Mouse (Mus musculus): Measurements from ENCODE around the gene Lrrn4cl. TPM values are rescaled to one million over a fixed set of nuclear protein-coding genes. Genes with fewer than 3 reads are reported as not detected.
"Not testable (repeated sequence)": the region's sequence is repeated elsewhere in the genome, so short reads cannot be mapped to it uniquely, and the experiment has no call there.

Lrrn4cl gene
- polyA plus RNA-seq, 1 experiment from 2014 or later = 2.4 TPM

GRCm38 (mm10) chr19:8864265-8864664 is 13.7 kb downstream of the Lrrn4cl start:
- Histone ChIP-seq H3K27me3 (replicated peaks; ENCODE audit: control insufficient read depth, insufficient read depth, low read length) (no peaks in the 10 kb centered on the region), H3K36me3 (ENCODE audit: control insufficient read depth, insufficient read depth, low read length) (no peaks in the 10 kb centered on the region), H3K4me2 (ENCODE audit: low read depth, low read length) (no peak overlapping the region), H3K27ac (replicated peaks; ENCODE audit: low read depth, low read length) (no peak overlapping the region), H3K9ac (ENCODE audit: low read depth, low read length) (no peak overlapping the region), H3K9me3 (ENCODE audit: control insufficient read depth, low read length) (no peaks in the 10 kb centered on the region), H3K4me3 (ENCODE audit: low read depth, low read length) (no peak overlapping the region), H3K4me1 (ENCODE audit: control insufficient read depth, insufficient read depth, low read length) (no peaks in the 10 kb centered on the region)
- ATAC-seq (ENCODE audit: low read depth) = no peak
- DNase-seq (ENCODE audit: low spot score) = no peak
- 80% methylated on average over 6 of the region's 6 CpGs for WGBS

GRCm38 (mm10) chr19:8870381-8870780 is 19.8 kb downstream of the Lrrn4cl start:
- 67% methylated on average over 3 of the region's 3 CpGs for WGBS
- peak overlapping the region; percentile 90 for H3K4me2 ChIP-seq (ENCODE audit: low read depth, low read length)

GRCm38 (mm10) chr19:8870838-8871237 is 20.3 kb downstream of the Lrrn4cl start:
- 60% methylated on average over 9 of the region's 9 CpGs for WGBS
- peak overlapping the region; percentile 96 for H3K9ac ChIP-seq (ENCODE audit: low read depth, low read length)
- peaks cover 25% of the 10 kb centered on the region for H3K36me3 ChIP-seq (ENCODE audit: control insufficient read depth, insufficient read depth, low read length)
- peak overlapping the region; percentile 78 for H3K4me3 ChIP-seq (ENCODE audit: low read depth, low read length)
- no peaks in the 10 kb centered on the region for H3K9me3 ChIP-seq (ENCODE audit: control insufficient read depth, low read length)
- peaks cover 4% of the 10 kb centered on the region; the same call in 1 of the 2 replicates for H3K4me1 ChIP-seq (ENCODE audit: control insufficient read depth, insufficient read depth, low read length)
- H3K4me2 ChIP-seq (ENCODE audit: low read depth, low read length) = peak overlapping the region; percentile 90
- H3K27me3 ChIP-seq (replicated peaks; ENCODE audit: control insufficient read depth, insufficient read depth, low read length) = no peaks in the 10 kb centered on the region
- no peak for ATAC-seq (ENCODE audit: low read depth)
- peak overlapping the region; percentile 75 for H3K27ac ChIP-seq (replicated peaks; ENCODE audit: low read depth, low read length)
- DNase-seq (ENCODE audit: low spot score) = no peak

More at GRCm38 (mm10) chr19:8870381-8870780, 19.8 kb downstream of the Lrrn4cl start:
- H3K27ac ChIP-seq (replicated peaks; ENCODE audit: low read depth, low read length); ATAC-seq (ENCODE audit: low read depth); DNase-seq (ENCODE audit: low spot score); H3K4me1 ChIP-seq (ENCODE audit: control insufficient read depth, insufficient read depth, low read length); H3K9me3 ChIP-seq (ENCODE audit: control insufficient read depth, low read length); H3K9ac ChIP-seq (ENCODE audit: low read depth, low read length); H3K27me3 ChIP-seq (replicated peaks; ENCODE audit: control insufficient read depth, insufficient read depth, low read length): not testable (repeated sequence)
- Histone ChIP-seq H3K4me3 (ENCODE audit: low read depth, low read length) (peak overlapping the region; percentile 78; the same call in 1 of the 2 replicates), H3K36me3 (ENCODE audit: control insufficient read depth, insufficient read depth, low read length) (peaks cover 21% of the 10 kb centered on the region)

- under 1% methylated on average over 42 of the region's 59 CpGs for WGBS
- ATAC-seq (ENCODE audit: low read depth) = peak; percentile 98
These were observed 21.0 kb downstream of the Lrrn4cl start, which contains the start of gene Ubxn1 for GRCm38 (mm10) chr19:8871267-8872186. Gene Ubxn1, plus strand, starts transcription at chr19:8871496.

GRCm38 (mm10) chr19:8872266-8872840 is 21.8 kb downstream of the Lrrn4cl start:
- Histone ChIP-seq H3K4me3 (ENCODE audit: low read depth, low read length) (peak overlapping the region; percentile 78), H3K36me3 (ENCODE audit: control insufficient read depth, insufficient read depth, low read length) (peaks cover 38% of the 10 kb centered on the region), H3K9me3 (ENCODE audit: control insufficient read depth, low read length) (no peaks in the 10 kb centered on the region), H3K9ac (ENCODE audit: low read depth, low read length) (peak overlapping the region; percentile 96), H3K27ac (replicated peaks; ENCODE audit: low read depth, low read length) (peak overlapping the region; percentile 74; the same call in 1 of the 2 replicates), H3K4me1 (ENCODE audit: control insufficient read depth, insufficient read depth, low read length) (peaks cover 4% of the 10 kb centered on the region; the same call in 1 of the 2 replicates), H3K27me3 (replicated peaks; ENCODE audit: control insufficient read depth, insufficient read depth, low read length) (no peaks in the 10 kb centered on the region), H3K4me2 (ENCODE audit: low read depth, low read length) (peak overlapping the region; percentile 90)
- ATAC-seq (ENCODE audit: low read depth) (no peak), DNase-seq (ENCODE audit: low spot score) (no peak)
- 71% methylated on average over 10 of the region's 10 CpGs for WGBS

More at GRCm38 (mm10) chr19:8871267-8872186, 21.0 kb downstream of the Lrrn4cl start, which contains the start of gene Ubxn1:
- peak within 1 kb of the TSS; percentile 96 for H3K9ac ChIP-seq (ENCODE audit: low read depth, low read length)
- H3K36me3 ChIP-seq (ENCODE audit: control insufficient read depth, insufficient read depth, low read length) = peaks cover 32% of the 10 kb centered on the region
- peak; percentile 99 for DNase-seq (ENCODE audit: low spot score)
- peak within 1 kb of the TSS; percentile 75 for H3K27ac ChIP-seq (replicated peaks; ENCODE audit: low read depth, low read length)
- peak within 1 kb of the TSS; percentile 90 for H3K4me2 ChIP-seq (ENCODE audit: low read depth, low read length)
- H3K9me3 ChIP-seq (ENCODE audit: control insufficient read depth, low read length) = no peaks in the 10 kb centered on the region
- H3K27me3 ChIP-seq (replicated peaks; ENCODE audit: control insufficient read depth, insufficient read depth, low read length) = no peaks in the 10 kb centered on the region
- H3K4me1 ChIP-seq (ENCODE audit: control insufficient read depth, insufficient read depth, low read length) = peaks cover 4% of the 10 kb centered on the region; the same call in 1 of the 2 replicates
- H3K4me3 ChIP-seq (ENCODE audit: low read depth, low read length) = peak within 1 kb of the TSS; percentile 78

GRCm38 (mm10) chr19:8875031-8875430 is 24.5 kb downstream of the Lrrn4cl start:
- WGBS = 95% methylated on average over 7 of the region's 7 CpGs
- Histone ChIP-seq H3K4me3 (ENCODE audit: low read depth, low read length) (no peak overlapping the region), H3K4me1 (ENCODE audit: control insufficient read depth, insufficient read depth, low read length) (peaks cover 11% of the 10 kb centered on the region; the same call in 1 of the 2 replicates), H3K9me3 (ENCODE audit: control insufficient read depth, low read length) (no peaks in the 10 kb centered on the region), H3K4me2 (ENCODE audit: low read depth, low read length) (no peak overlapping the region), H3K27ac (replicated peaks; ENCODE audit: low read depth, low read length) (no peak overlapping the region), H3K36me3 (ENCODE audit: control insufficient read depth, insufficient read depth, low read length) (peaks cover 38% of the 10 kb centered on the region), H3K27me3 (replicated peaks; ENCODE audit: control insufficient read depth, insufficient read depth, low read length) (no peaks in the 10 kb centered on the region), H3K9ac (ENCODE audit: low read depth, low read length) (no peak overlapping the region)
- ATAC-seq (ENCODE audit: low read depth) = no peak
- no peak for DNase-seq (ENCODE audit: low spot score)

GRCm38 (mm10) chr19:8880311-8881033 is 29.9 kb downstream of the Lrrn4cl start, which contains the start of gene Uqcc3:
Gene Uqcc3, minus strand, starts transcription at chr19:8880923.
- H3K9me3 ChIP-seq (ENCODE audit: control insufficient read depth, low read length) = no peaks in the 10 kb centered on the region
- peak within 1 kb of the TSS; percentile 74 for H3K9ac ChIP-seq (ENCODE audit: low read depth, low read length)
- DNase-seq (ENCODE audit: low spot score) (peak; percentile 96), ATAC-seq (ENCODE audit: low read depth) (peak; percentile 98)
- peaks cover 16% of the 10 kb centered on the region for H3K36me3 ChIP-seq (ENCODE audit: control insufficient read depth, insufficient read depth, low read length)
- H3K4me2 ChIP-seq (ENCODE audit: low read depth, low read length) = peak within 1 kb of the TSS; percentile 77
- no peaks in the 10 kb centered on the region for H3K27me3 ChIP-seq (replicated peaks; ENCODE audit: control insufficient read depth, insufficient read depth, low read length)
- peaks cover 7% of the 10 kb centered on the region; the same call in 1 of the 2 replicates for H3K4me1 ChIP-seq (ENCODE audit: control insufficient read depth, insufficient read depth, low read length)
- WGBS = under 1% methylated on average over 42 of the region's 42 CpGs
- peak within 1 kb of the TSS; percentile 60 for H3K4me3 ChIP-seq (ENCODE audit: low read depth, low read length)
- H3K27ac ChIP-seq (replicated peaks; ENCODE audit: low read depth, low read length) = peak within 1 kb of the TSS; percentile 67

- Histone ChIP-seq H3K27ac (replicated peaks; ENCODE audit: low read depth, low read length) (no peak overlapping the region), H3K36me3 (ENCODE audit: control insufficient read depth, insufficient read depth, low read length) (peaks cover 11% of the 10 kb centered on the region), H3K9me3 (ENCODE audit: control insufficient read depth, low read length) (no peaks in the 10 kb centered on the region), H3K4me3 (ENCODE audit: low read depth, low read length) (peak overlapping the region; percentile 60), H3K9ac (ENCODE audit: low read depth, low read length) (peak overlapping the region; percentile 74), H3K27me3 (replicated peaks; ENCODE audit: control insufficient read depth, insufficient read depth, low read length) (no peaks in the 10 kb centered on the region), H3K4me2 (ENCODE audit: low read depth, low read length) (peak overlapping the region; percentile 77), H3K4me1 (ENCODE audit: control insufficient read depth, insufficient read depth, low read length) (peaks cover 7% of the 10 kb centered on the region; the same call in 1 of the 2 replicates)
- whole genome bisulfite sequencing = 8% methylated on average over 3 of the region's 3 CpGs
- DNase-seq (ENCODE audit: low spot score) (no peak), ATAC-seq (ENCODE audit: low read depth) (peak; percentile 12; the same call in 1 of the 2 replicates)
These were observed 30.4 kb downstream of the Lrrn4cl start for GRCm38 (mm10) chr19:8881034-8881392.
